Mouse (Mus musculus): Measurements from ENCODE around the gene Sipa1l1.

- TF ChIP-seq POLR2A (IDR thresholded peaks at IDR 0.05; ENCODE audit: borderline replicate concordance, low read depth, low read length) (no peak), CTCF (IDR thresholded peaks at IDR 0.05; ENCODE audit: low read depth, low read length) (no peak)
Measured at GRCm38 (mm10) chr12:82147021-82147693, 22.0 kb upstream of the Sipa1l1 start.

Data from bone marrow macrophage, adult 2 months (primary cell).